In the genomic region with DNA sequence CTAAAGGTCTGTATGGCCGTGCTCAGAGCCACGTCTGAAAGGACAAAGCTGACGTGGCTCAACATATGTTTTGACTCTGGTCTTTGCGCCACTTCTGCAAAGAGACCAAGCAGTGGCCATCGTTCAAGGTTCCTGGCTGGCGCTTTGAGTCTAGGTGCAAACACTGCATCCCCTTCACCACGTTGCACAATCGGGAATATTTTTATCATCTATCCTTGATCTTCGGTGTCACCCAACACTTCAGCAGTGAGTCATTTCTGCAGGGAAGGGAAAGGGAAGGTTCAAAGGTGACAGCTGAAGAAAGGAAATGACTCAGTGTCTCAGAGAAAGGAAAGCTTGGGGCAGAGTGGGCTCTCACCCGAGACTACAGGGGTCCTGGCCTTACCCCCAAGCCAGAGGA, we compare ENCODE assay signal across 13 mouse cellular contexts. TPM values are rescaled to one million over a fixed set of nuclear protein-coding genes. Genes with fewer than 3 reads are reported as not detected.
DNase-seq lines count a peak whose midpoint lies in the region; ATAC-seq and TF ChIP-seq lines count a peak whose summit lies in the region.
"Had no signal": no experiment of that assay in that cellular context is flagged by ENCODE, and none has a peak within 500 bp of the region (broad histone marks: within the 10 kb centered on the region; RNA-seq: fewer than 3 reads in every experiment).

No protein-coding gene starts in this region.

- DNase-seq in forebrain, embryonic 10.5 days (ENCODE audit: extremely low spot score, low spot score): no peak
- no peak for DNase-seq in kidney, adult 2 months
- no peak for DNase-seq in kidney, postnatal 10 days
- peak; percentile 85 for DNase-seq in 416B (ENCODE audit: low read depth)
- no peak for DNase-seq in liver, embryonic 11.5 days (ENCODE audit: low spot score)
- no peak for DNase-seq in cerebellum, adult 2 months
- DNase-seq in urinary bladder, adult 18-20 months (ENCODE audit: low spot score in 2 of 2): no peak
- DNase-seq: cerebellum, adult 18-20 months; forebrain, postnatal 0 days; thymus, adult 18-20 months had no signal

- WGBS in forebrain, embryonic 10.5 days: 91% methylated on average over 10 of the region's 10 CpGs
- 91% methylated on average over 10 of the region's 10 CpGs for WGBS in forebrain, embryonic 13.5 days
- WGBS in kidney, adult 2 months: 46% methylated on average over 10 of the region's 10 CpGs
- 54% methylated on average over 10 of the region's 10 CpGs for WGBS in liver, embryonic 11.5 days
- 81% methylated on average over 10 of the region's 10 CpGs for WGBS in cerebellum, adult 2 months

- no peak for TF ChIP-seq CTCF in kidney, adult 2 months (conservative IDR thresholded peaks at IDR 0.05; ENCODE audit: insufficient read depth, insufficient read length, low read depth, low read length)
- TF ChIP-seq CTCF in cerebellum, adult 2 months (IDR thresholded peaks at IDR 0.05; ENCODE audit: borderline replicate concordance, insufficient read depth, low read depth, low read length): no peak

- 0 out of 2 replicates have a peak overlapping the region, but pooled peaks have one; percentile 40 for H3K27ac ChIP-seq in forebrain, embryonic 10.5 days
- H3K27ac ChIP-seq in forebrain, embryonic 13.5 days: no peak overlapping the region
- peak overlapping the region; percentile 73 for H3K27ac ChIP-seq in kidney, adult 2 months (ENCODE audit: insufficient read depth, low read depth, low read length)
- peak overlapping the region; percentile 56; the same call in 1 of the 2 replicates for H3K27ac ChIP-seq in liver, embryonic 11.5 days (ENCODE audit: low read depth, low read length)
- H3K27ac ChIP-seq in cerebellum, adult 2 months (ENCODE audit: insufficient read depth, low read length): no peak overlapping the region
- H3K27ac ChIP-seq: embryonic facial prominence, embryonic 12.5 days; hindbrain, embryonic 15.5 days had no signal

- no peak overlapping the region for H3K4me3 ChIP-seq in forebrain, embryonic 10.5 days
- H3K4me3 ChIP-seq in forebrain, embryonic 13.5 days: no peak overlapping the region
- H3K4me3 ChIP-seq in kidney, adult 2 months (ENCODE audit: insufficient read depth, low read depth, low read length): no peak overlapping the region
- no peak overlapping the region for H3K4me3 ChIP-seq in liver, embryonic 11.5 days (ENCODE audit: low read depth, low read length)
- H3K4me3 ChIP-seq in cerebellum, adult 2 months (replicated peaks; ENCODE audit: insufficient read depth, low read depth, low read length): no peak overlapping the region
- H3K4me3 ChIP-seq: embryonic facial prominence, embryonic 12.5 days; hindbrain, embryonic 15.5 days had no signal

- TF ChIP-seq POLR2A in kidney, adult 2 months (IDR thresholded peaks at IDR 0.05; ENCODE audit: low read depth, low read length): no peak
- no peak for TF ChIP-seq POLR2A in cerebellum, adult 2 months (IDR thresholded peaks at IDR 0.05; ENCODE audit: borderline replicate concordance, insufficient read depth, low read length)

- H3K9ac ChIP-seq in forebrain, embryonic 13.5 days: no peak overlapping the region
- no peak overlapping the region for H3K9ac ChIP-seq in liver, embryonic 11.5 days (ENCODE audit: low read depth, low read length)
- H3K9ac ChIP-seq: embryonic facial prominence, embryonic 12.5 days; forebrain, postnatal 0 days; hindbrain, embryonic 15.5 days had no signal

- ATAC-seq in forebrain, embryonic 13.5 days: no peak
- no peak for ATAC-seq in liver, embryonic 11.5 days (replicated peaks; ENCODE audit: low FRiP score)
- ATAC-seq: forebrain, postnatal 0 days had no signal

- H3K4me2 ChIP-seq in forebrain, embryonic 13.5 days: no peak overlapping the region
- no peak overlapping the region for H3K4me2 ChIP-seq in liver, embryonic 11.5 days
- H3K4me2 ChIP-seq: embryonic facial prominence, embryonic 12.5 days; hindbrain, embryonic 15.5 days had no signal

- no peaks in the 10 kb centered on the region for H3K27me3 ChIP-seq in forebrain, embryonic 10.5 days (ENCODE audit: poor library complexity, severe bottlenecking)
- H3K27me3 ChIP-seq in forebrain, embryonic 13.5 days: no peaks in the 10 kb centered on the region
- no peaks in the 10 kb centered on the region for H3K27me3 ChIP-seq in kidney, adult 2 months (replicated peaks; ENCODE audit: control insufficient read depth, insufficient read depth, low read length)
- no peaks in the 10 kb centered on the region for H3K27me3 ChIP-seq in liver, embryonic 11.5 days (replicated peaks; ENCODE audit: control insufficient read depth, insufficient read depth, low read length)
- H3K27me3 ChIP-seq in cerebellum, adult 2 months (ENCODE audit: control insufficient read depth, insufficient read depth, low read length): no peaks in the 10 kb centered on the region
- H3K27me3 ChIP-seq: embryonic facial prominence, embryonic 12.5 days; hindbrain, embryonic 15.5 days had no signal

- H3K9me3 ChIP-seq in forebrain, embryonic 10.5 days: no peaks in the 10 kb centered on the region
- no peaks in the 10 kb centered on the region; the same call in 1 of the 2 replicates for H3K9me3 ChIP-seq in forebrain, embryonic 13.5 days (replicated peaks)
- H3K9me3 ChIP-seq in liver, embryonic 11.5 days (ENCODE audit: control insufficient read depth, low read length): no peaks in the 10 kb centered on the region
- H3K9me3 ChIP-seq: hindbrain, embryonic 15.5 days had no signal

- peaks cover 92% of the 10 kb centered on the region for H3K36me3 ChIP-seq in forebrain, embryonic 10.5 days (replicated peaks)
- peaks cover 80% of the 10 kb centered on the region for H3K36me3 ChIP-seq in forebrain, embryonic 13.5 days (ENCODE audit: poor library complexity, severe bottlenecking)
- H3K36me3 ChIP-seq in kidney, adult 2 months (ENCODE audit: control insufficient read depth, insufficient read depth, low read length): no peaks in the 10 kb centered on the region
- peaks cover 3% of the 10 kb centered on the region; the same call in 1 of the 2 replicates for H3K36me3 ChIP-seq in liver, embryonic 11.5 days (ENCODE audit: control insufficient read depth, insufficient read depth, low read length)

- H3K4me1 ChIP-seq in forebrain, embryonic 10.5 days: peaks cover 23% of the 10 kb centered on the region
- H3K4me1 ChIP-seq in forebrain, embryonic 13.5 days: no peaks in the 10 kb centered on the region
- peaks cover 38% of the 10 kb centered on the region for H3K4me1 ChIP-seq in kidney, adult 2 months (ENCODE audit: control insufficient read depth, insufficient read depth, low read length)
- peaks cover 39% of the 10 kb centered on the region for H3K4me1 ChIP-seq in liver, embryonic 11.5 days (replicated peaks; ENCODE audit: control insufficient read depth, insufficient read depth, low read length)
- H3K4me1 ChIP-seq in cerebellum, adult 2 months (ENCODE audit: control insufficient read depth, insufficient read depth, low read length): no peaks in the 10 kb centered on the region

RNA-seq across cellular contexts. Expression of gene Trim8, which starts 42.2 kb away (rescaled TPM):
- 16.6 and 19.3 TPM in 2 replicates for polyA plus RNA-seq in forebrain, embryonic 10.5 days (2016; fragmentation: Nextera tagmentation; extraction: Ambion mirVana)
- polyA plus RNA-seq in forebrain, embryonic 13.5 days (2015; fragmentation: Nextera tagmentation; extraction: Ambion mirVana): 22.5 and 22.6 TPM in 2 replicates
- polyA plus RNA-seq in kidney, adult 2 months (2012; rRNA removed): 41.3 and 43.6 TPM in 2 replicates
- 22.9 and 24.1 TPM in 2 replicates for polyA plus RNA-seq in liver, embryonic 11.5 days (2014; fragmentation: Nextera tagmentation; extraction: Ambion mirVana)
- 40.3 and 43.4 TPM in 2 replicates for polyA plus RNA-seq in cerebellum, adult 2 months (2012; rRNA removed)

Comparison
In these comparisons a context has a peak if more than half of its experiments do, and no peak if none do; other contexts are left out.
1. H3K27ac ChIP-seq: peak in forebrain, embryonic 10.5 days (single experiment), kidney, adult 2 months (single experiment) and liver, embryonic 11.5 days (single experiment); none in forebrain, embryonic 13.5 days (single experiment) and cerebellum, adult 2 months (single experiment).